Mouse (Mus musculus) hindbrain, embryonic 16.5 days (tissue): ENCODE measurements around the gene Gm10190. TPM values are rescaled to one million over a fixed set of nuclear protein-coding genes. Genes with fewer than 3 reads are reported as not detected.
"Not testable (repeated sequence)": the region's sequence is repeated elsewhere in the genome, so short reads cannot be mapped to it uniquely, and the experiment has no call there.

Experiments used
- ATAC-seq: fragments of 200-750 bp; cut with Nextera tagmentation; 2 replicates; pipeline ENCODE4 v1.8.0; 2017; ENCODE audit warnings: moderate TSS enrichment, moderate library complexity
- H3K27ac ChIP-seq: fragments of 300-500 bp; sonication (generic); 2 replicates; pipeline ENCODE4 v1.5.1; 2014; ENCODE audit warnings: low read depth, mild to moderate bottlenecking, control low read depth, low read length, moderate library complexity
- H3K27me3 ChIP-seq: fragments of 300-500 bp; sonication (generic); replicated peaks from 2 replicates; pipeline ENCODE4 v1.6.1; 2014; ENCODE audit warnings: low read length; ENCODE audit not compliant: control insufficient read depth, insufficient read depth
- H3K36me3 ChIP-seq: fragments of 300-500 bp; sonication (generic); 2 replicates; pipeline ENCODE4 v1.6.1; 2014; ENCODE audit warnings: mild to moderate bottlenecking, low read length, moderate library complexity, mixed read lengths; ENCODE audit not compliant: control insufficient read depth, insufficient read depth
- H3K4me1 ChIP-seq: fragments of 300-500 bp; sonication (generic); 2 replicates; pipeline ENCODE4 v1.6.1; 2014; ENCODE audit warnings: low read depth, low read length; ENCODE audit not compliant: control insufficient read depth, insufficient read depth
- H3K4me2 ChIP-seq: fragments of 300-500 bp; sonication (generic); 2 replicates; pipeline ENCODE4 v1.6.1; 2014; ENCODE audit warnings: mild to moderate bottlenecking, low read length, control low read depth, moderate library complexity
- H3K4me3 ChIP-seq: fragments of 300-500 bp; sonication (generic); 2 replicates; pipeline ENCODE4 v1.5.1; 2014; ENCODE audit warnings: mild to moderate bottlenecking, low read length, control low read depth, moderate library complexity
- H3K9ac ChIP-seq: fragments of 300-500 bp; sonication (generic); 2 replicates; pipeline ENCODE4 v1.6.1; 2014; ENCODE audit warnings: low read depth, mild to moderate bottlenecking, control low read depth, low read length, moderate library complexity
- H3K9me3 ChIP-seq: fragments of 300-500 bp; sonication (generic); 2 replicates; pipeline ENCODE4 v1.6.1; 2014; ENCODE audit warnings: mild to moderate bottlenecking, low read length, moderate library complexity; ENCODE audit not compliant: control insufficient read depth
- WGBS: fragments of 180-500 bp; shearing (Covaris S2); extraction: QIAGEN DNeasy Blood & Tissue Kit; methylation state at CpG from one replicate; pipeline ENCODE4 v1.1.7; 2014; 5-methylcytosine and 5-hydroxymethylcytosine counted together
- polyA plus RNA-seq: library from polyadenylated mRNA; unstranded; fragments of >200 nt; fragmentation: Nextera tagmentation; extraction: Ambion mirVana; gene quantifications from 2 replicates; pipeline ENCODE4 v1.2.1, GENCODE M21; 2015

Gene Gm10190
- polyA plus RNA-seq, 1 experiment from 2014 or later = 1.3 TPM

GRCm38 (mm10) chr17:80378386-80378785, 5.0 kb upstream of the Gm10190 start:
- ATAC-seq, H3K27me3 ChIP-seq, H3K4me1 ChIP-seq, H3K9ac ChIP-seq, H3K36me3 ChIP-seq, H3K4me2 ChIP-seq, H3K27ac ChIP-seq, H3K9me3 ChIP-seq, H3K4me3 ChIP-seq: not testable (repeated sequence)

- H3K9me3 ChIP-seq = no peaks in the 10 kb centered on the region
- peak overlapping the region; percentile 90 for H3K4me2 ChIP-seq
- no peaks in the 10 kb centered on the region for H3K36me3 ChIP-seq
- peak; percentile 90 for ATAC-seq
- H3K27me3 ChIP-seq = no peaks in the 10 kb centered on the region
- H3K9ac ChIP-seq = peak overlapping the region; percentile 79
- 15% methylated on average over 29 of the region's 29 CpGs for WGBS
- H3K4me1 ChIP-seq = peaks cover 5% of the 10 kb centered on the region
- peak overlapping the region; percentile 54 for H3K4me3 ChIP-seq
- peak overlapping the region; percentile 86 for H3K27ac ChIP-seq
Observed at GRCm38 (mm10) chr17:80373726-80374096, 370 bp upstream of the Gm10190 start.

- Histone ChIP-seq H3K4me1 (no peaks in the 10 kb centered on the region; the same call in 1 of the 2 replicates), H3K27me3 (no peaks in the 10 kb centered on the region), H3K4me2 (no peak overlapping the region), H3K9ac (no peak overlapping the region), H3K36me3 (no peaks in the 10 kb centered on the region), H3K9me3 (no peaks in the 10 kb centered on the region), H3K27ac (no peak overlapping the region), H3K4me3 (no peak overlapping the region)
- no peak for ATAC-seq
- 82% methylated on average over 9 of the region's 9 CpGs for WGBS
Observed at GRCm38 (mm10) chr17:80368606-80369005, 4.7 kb downstream of the Gm10190 start.

GRCm38 (mm10) chr17:80367276-80367675, 6.1 kb downstream of the Gm10190 start:
- H3K36me3 ChIP-seq = no peaks in the 10 kb centered on the region
- H3K9me3 ChIP-seq = no peaks in the 10 kb centered on the region
- ATAC-seq = no peak
- H3K4me2 ChIP-seq = no peak overlapping the region
- H3K27me3 ChIP-seq = no peaks in the 10 kb centered on the region
- no peak overlapping the region for H3K9ac ChIP-seq
- no peaks in the 10 kb centered on the region for H3K4me1 ChIP-seq
- no peak overlapping the region for H3K27ac ChIP-seq
- 92% methylated on average over 5 of the region's 5 CpGs for WGBS
- H3K4me3 ChIP-seq = no peak overlapping the region

GRCm38 (mm10) chr17:80360245-80360644, 13.1 kb downstream of the Gm10190 start:
- Histone ChIP-seq H3K27me3 (no peaks in the 10 kb centered on the region), H3K36me3 (no peaks in the 10 kb centered on the region), H3K4me1 (no peaks in the 10 kb centered on the region), H3K4me2 (no peak overlapping the region), H3K9ac (no peak overlapping the region), H3K27ac (no peak overlapping the region), H3K9me3 (no peaks in the 10 kb centered on the region), H3K4me3 (no peak overlapping the region)
- 94% methylated on average over 8 of the region's 8 CpGs for WGBS
- no peak for ATAC-seq

- Histone ChIP-seq H3K9me3 (no peaks in the 10 kb centered on the region), H3K9ac (no peak overlapping the region), H3K4me2 (no peak overlapping the region), H3K27ac (no peak overlapping the region), H3K36me3 (no peaks in the 10 kb centered on the region), H3K27me3 (no peaks in the 10 kb centered on the region), H3K4me3 (no peak overlapping the region), H3K4me1 (no peaks in the 10 kb centered on the region)
- ATAC-seq = no peak
- 37% methylated on average over 6 of the region's 6 CpGs for WGBS
Observed at GRCm38 (mm10) chr17:80347234-80347633, 26.1 kb downstream of the Gm10190 start.

- no peaks in the 10 kb centered on the region for H3K4me1 ChIP-seq
- no peak overlapping the region for H3K4me2 ChIP-seq
- no peak overlapping the region for H3K27ac ChIP-seq
- no peaks in the 10 kb centered on the region for H3K9me3 ChIP-seq
- H3K36me3 ChIP-seq = no peaks in the 10 kb centered on the region
- no peak for ATAC-seq
- no peaks in the 10 kb centered on the region for H3K27me3 ChIP-seq
- H3K9ac ChIP-seq = no peak overlapping the region
- no peak overlapping the region for H3K4me3 ChIP-seq
- 17% methylated on average over 11 of the region's 11 CpGs for WGBS
Observed at GRCm38 (mm10) chr17:80346591-80347125, 26.7 kb downstream of the Gm10190 start.

GRCm38 (mm10) chr17:80345277-80345676, 28.1 kb downstream of the Gm10190 start:
- 87% methylated on average over 4 of the region's 4 CpGs for WGBS
- Histone ChIP-seq H3K4me2 (no peak overlapping the region), H3K27ac (no peak overlapping the region), H3K4me1 (no peaks in the 10 kb centered on the region), H3K9me3 (no peaks in the 10 kb centered on the region), H3K9ac (no peak overlapping the region), H3K27me3 (no peaks in the 10 kb centered on the region), H3K36me3 (no peaks in the 10 kb centered on the region), H3K4me3 (no peak overlapping the region)
- no peak for ATAC-seq

GRCm38 (mm10) chr17:80332386-80332785, 41.0 kb downstream of the Gm10190 start:
- no peaks in the 10 kb centered on the region for H3K27me3 ChIP-seq
- peak; percentile 56; the same call in 1 of the 2 replicates for ATAC-seq
- H3K27ac ChIP-seq = no peak overlapping the region
- H3K4me2 ChIP-seq = no peak overlapping the region
- H3K4me3 ChIP-seq = no peak overlapping the region
- H3K36me3 ChIP-seq = no peaks in the 10 kb centered on the region
- H3K4me1 ChIP-seq = no peaks in the 10 kb centered on the region
- no peaks in the 10 kb centered on the region for H3K9me3 ChIP-seq
- WGBS = 78% methylated on average over 2 of the region's 2 CpGs
- H3K9ac ChIP-seq = no peak overlapping the region

GRCm38 (mm10) chr17:80326431-80326830, 46.9 kb downstream of the Gm10190 start:
- ATAC-seq = peak; percentile 81
- WGBS = 55% methylated on average over 3 of the region's 3 CpGs
- H3K27ac ChIP-seq = no peak overlapping the region

More at GRCm38 (mm10) chr17:80326431-80326830, 46.9 kb downstream of the Gm10190 start:
- no peaks in the 10 kb centered on the region for H3K9me3 ChIP-seq
- H3K4me3 ChIP-seq = no peak overlapping the region
- H3K4me1 ChIP-seq = no peaks in the 10 kb centered on the region
- H3K4me2 ChIP-seq = no peak overlapping the region
- no peak overlapping the region for H3K9ac ChIP-seq
- no peaks in the 10 kb centered on the region for H3K27me3 ChIP-seq
- H3K36me3 ChIP-seq = no peaks in the 10 kb centered on the region
